In genomic region chr5:125395008-125395407, GRCm38 (mm10) we compare ENCODE assay signal across 8 mouse cellular contexts. TPM values are rescaled to one million over a fixed set of nuclear protein-coding genes. Genes with fewer than 3 reads are reported as not detected.
DNase-seq lines count a peak whose midpoint lies in the region; ATAC-seq and TF ChIP-seq lines count a peak whose summit lies in the region.

No protein-coding gene starts in this region.

- no peak for ATAC-seq in kidney, embryonic 14.5 days (ENCODE audit: low FRiP score, low TSS enrichment)
- no peak for ATAC-seq in hindbrain, embryonic 15.5 days (ENCODE audit: low FRiP score, low read depth)
- ATAC-seq in midbrain, embryonic 15.5 days (replicated peaks), result no peak

- TF ChIP-seq POLR2A in cortical plate, adult 2 months (IDR thresholded peaks at IDR 0.05; ENCODE audit: extremely low read depth, insufficient read depth, low read length), result no peak

- H3K4me2 ChIP-seq in kidney, embryonic 14.5 days (replicated peaks; ENCODE audit: low read depth, low read length), result peak overlapping the region; percentile 43; the same call in 1 of the 2 replicates
- peak overlapping the region; percentile 56 for H3K4me2 ChIP-seq in hindbrain, embryonic 15.5 days
- peak overlapping the region; percentile 59; the same call in 1 of the 2 replicates for H3K4me2 ChIP-seq in midbrain, embryonic 15.5 days

- TF ChIP-seq CTCF in cortical plate, adult 2 months (IDR thresholded peaks at IDR 0.05; ENCODE audit: extremely low read depth, insufficient read depth, low read length), result no peak

- H3K9me3 ChIP-seq in kidney, embryonic 14.5 days (ENCODE audit: control insufficient read depth, low read length), result no peaks in the 10 kb centered on the region
- H3K9me3 ChIP-seq in hindbrain, embryonic 15.5 days, result no peaks in the 10 kb centered on the region
- H3K9me3 ChIP-seq in midbrain, embryonic 15.5 days, result no peaks in the 10 kb centered on the region

- H3K4me3 ChIP-seq in kidney, embryonic 14.5 days (ENCODE audit: low read length), result no peak overlapping the region
- no peak overlapping the region for H3K4me3 ChIP-seq in cortical plate, adult 2 months (ENCODE audit: insufficient read depth, low read length)
- H3K4me3 ChIP-seq in hindbrain, embryonic 15.5 days, result no peak overlapping the region
- H3K4me3 ChIP-seq in midbrain, embryonic 15.5 days, result no peak overlapping the region

- WGBS in kidney, embryonic 14.5 days, result 51% methylated on average over 3 of the region's 3 CpGs
- WGBS in hindbrain, embryonic 15.5 days, result 53% methylated on average over 3 of the region's 3 CpGs
- WGBS in midbrain, embryonic 15.5 days, result 47% methylated on average over 3 of the region's 3 CpGs

- H3K36me3 ChIP-seq in kidney, embryonic 14.5 days (ENCODE audit: control insufficient read depth, insufficient read depth, low read length), result no peaks in the 10 kb centered on the region
- H3K36me3 ChIP-seq in hindbrain, embryonic 15.5 days, result no peaks in the 10 kb centered on the region
- no peaks in the 10 kb centered on the region for H3K36me3 ChIP-seq in midbrain, embryonic 15.5 days (replicated peaks)

- H3K27ac ChIP-seq in kidney, embryonic 14.5 days (ENCODE audit: low read depth, low read length), result peak overlapping the region; percentile 100; the same call in 1 of the 2 replicates
- H3K27ac ChIP-seq in cortical plate, adult 2 months (ENCODE audit: insufficient read depth, low read length), result peak overlapping the region; percentile 24
- peak overlapping the region; percentile 98 for H3K27ac ChIP-seq in hindbrain, embryonic 15.5 days (replicated peaks)
- H3K27ac ChIP-seq in midbrain, embryonic 15.5 days, result peak overlapping the region; percentile 99

- H3K9ac ChIP-seq in kidney, embryonic 14.5 days (ENCODE audit: low read depth, low read length), result no peak overlapping the region
- H3K9ac ChIP-seq in hindbrain, embryonic 15.5 days, result no peak overlapping the region; the same call in 1 of the 2 replicates
- H3K9ac ChIP-seq in midbrain, embryonic 15.5 days, result no peak overlapping the region

- DNase-seq in kidney, adult 9 months, result no peak
- DNase-seq in urinary bladder, postnatal 4 days (ENCODE audit: low spot score in 2 of 2), result no peak
- DNase-seq in spleen, postnatal 4 days (ENCODE audit: low spot score in 2 of 2), result no peak
- DNase-seq in cerebellum, postnatal 25 days, result no peak

- H3K4me1 ChIP-seq in kidney, embryonic 14.5 days (ENCODE audit: control insufficient read depth, insufficient read depth, low read length), result peaks cover 16% of the 10 kb centered on the region; the same call in 1 of the 2 replicates
- H3K4me1 ChIP-seq in cortical plate, adult 2 months (ENCODE audit: control insufficient read depth, insufficient read depth, low read length), result peaks cover 4% of the 10 kb centered on the region; the same call in 1 of the 2 replicates
- peaks cover 40% of the 10 kb centered on the region for H3K4me1 ChIP-seq in hindbrain, embryonic 15.5 days (replicated peaks)
- H3K4me1 ChIP-seq in midbrain, embryonic 15.5 days, result peaks cover 34% of the 10 kb centered on the region

- no peaks in the 10 kb centered on the region; the same call in 1 of the 2 replicates for H3K27me3 ChIP-seq in kidney, embryonic 14.5 days (ENCODE audit: control insufficient read depth, insufficient read depth, low read length)
- no peaks in the 10 kb centered on the region for H3K27me3 ChIP-seq in hindbrain, embryonic 15.5 days
- H3K27me3 ChIP-seq in midbrain, embryonic 15.5 days (replicated peaks), result no peaks in the 10 kb centered on the region

RNA-seq across cellular contexts. Expression of gene Ubc, which starts 5.0 kb away (rescaled TPM):
- polyA plus RNA-seq in kidney, embryonic 14.5 days (2014; fragmentation: Nextera tagmentation; extraction: Ambion mirVana), result 715 and 1,051 TPM in 2 replicates
- polyA plus RNA-seq in cortical plate, adult 2 months (2012; rRNA removed), result 769 and 804 TPM in 2 replicates
- polyA plus RNA-seq in hindbrain, embryonic 15.5 days (2015; fragmentation: Nextera tagmentation; extraction: Ambion mirVana), result 1,393 and 1,417 TPM in 2 replicates
- 1,496 and 1,513 TPM in 2 replicates for polyA plus RNA-seq in midbrain, embryonic 15.5 days (2015; fragmentation: Nextera tagmentation; extraction: Ambion mirVana)

RNA-seq across cellular contexts. Expression of gene Gm10382, which starts 5.9 kb away (rescaled TPM):
- polyA plus RNA-seq in kidney, embryonic 14.5 days (2014; fragmentation: Nextera tagmentation; extraction: Ambion mirVana), result 0.16 and 0.41 TPM in 2 replicates
- 0.21 and 0.36 TPM in 2 replicates for polyA plus RNA-seq in cortical plate, adult 2 months (2012; rRNA removed)
- 0.56 and 0.65 TPM in 2 replicates for polyA plus RNA-seq in hindbrain, embryonic 15.5 days (2015; fragmentation: Nextera tagmentation; extraction: Ambion mirVana)
- polyA plus RNA-seq in midbrain, embryonic 15.5 days (2015; fragmentation: Nextera tagmentation; extraction: Ambion mirVana), result 0.74 and 0.86 TPM in 2 replicates

RNA-seq across cellular contexts. Expression of gene Dhx37, which starts 38.9 kb away (rescaled TPM):
- polyA plus RNA-seq in kidney, embryonic 14.5 days (2014; fragmentation: Nextera tagmentation; extraction: Ambion mirVana), result 7.7 and 14.4 TPM in 2 replicates
- 16.2 and 16.9 TPM in 2 replicates for polyA plus RNA-seq in cortical plate, adult 2 months (2012; rRNA removed)
- 10.9 and 11.6 TPM in 2 replicates for polyA plus RNA-seq in hindbrain, embryonic 15.5 days (2015; fragmentation: Nextera tagmentation; extraction: Ambion mirVana)
- polyA plus RNA-seq in midbrain, embryonic 15.5 days (2015; fragmentation: Nextera tagmentation; extraction: Ambion mirVana), result 14.2 and 14.8 TPM in 2 replicates

RNA-seq across cellular contexts. Expression of gene Bri3bp, which starts 46.4 kb away (rescaled TPM):
- polyA plus RNA-seq in kidney, embryonic 14.5 days (2014; fragmentation: Nextera tagmentation; extraction: Ambion mirVana), result 29.6 and 39.8 TPM in 2 replicates
- 34.8 and 36.3 TPM in 2 replicates for polyA plus RNA-seq in cortical plate, adult 2 months (2012; rRNA removed)
- polyA plus RNA-seq in hindbrain, embryonic 15.5 days (2015; fragmentation: Nextera tagmentation; extraction: Ambion mirVana), result 39.4 and 42.8 TPM in 2 replicates
- 36.4 and 37.9 TPM in 2 replicates for polyA plus RNA-seq in midbrain, embryonic 15.5 days (2015; fragmentation: Nextera tagmentation; extraction: Ambion mirVana)

RNA-seq across cellular contexts. Expression of gene Scarb1, which starts 54.1 kb away (rescaled TPM):
- 34.8 and 48.8 TPM in 2 replicates for polyA plus RNA-seq in kidney, embryonic 14.5 days (2014; fragmentation: Nextera tagmentation; extraction: Ambion mirVana)
- 32.6 and 33.8 TPM in 2 replicates for polyA plus RNA-seq in cortical plate, adult 2 months (2012; rRNA removed)
- polyA plus RNA-seq in hindbrain, embryonic 15.5 days (2015; fragmentation: Nextera tagmentation; extraction: Ambion mirVana), result 46.6 and 52.4 TPM in 2 replicates
- polyA plus RNA-seq in midbrain, embryonic 15.5 days (2015; fragmentation: Nextera tagmentation; extraction: Ambion mirVana), result 40.3 and 45.9 TPM in 2 replicates

Comparison
In these comparisons a context has a peak if more than half of its experiments do, and no peak if none do; other contexts are left out.
1. H3K27ac ChIP-seq: peak in every context shown above with its lines; median percentile 100 in kidney, embryonic 14.5 days; 99 in midbrain, embryonic 15.5 days; 98 in hindbrain, embryonic 15.5 days; 24 in cortical plate, adult 2 months.